Mouse (Mus musculus) megakaryocyte, adult 5-6 weeks (primary cell): ENCODE data around the gene Neurod2. TPM values are rescaled to one million over a fixed set of nuclear protein-coding genes. Genes with fewer than 3 reads are reported as not detected.

ENCODE experiments used
- ATAC-seq: 2 replicates; pipeline ENCODE4 v1.8.0; 2016; ENCODE audit warnings: mild to moderate bottlenecking, inconsistent platforms; ENCODE audit not compliant: poor library complexity, severe bottlenecking
- total RNA-seq, 2 experiments: library from RNA; stranded (forward) in 1 of 2; stranded (reverse) in 1 of 2; fragments of 153-499, 151-499 nt in 1 of 2; fragments of 221-1000, 200-1000 nt in 1 of 2; gene quantifications; 2 replicates each; pipeline versions ENCODE4 v1.2.3 to v1.2.4; 2015 to 2017

Gene Neurod2
- not detected in 2 replicates for total RNA-seq (2015)
- not detected in 2 replicates for total RNA-seq (2017)

- no peak for ATAC-seq
Observed at GRCm38 (mm10) chr11:98329081-98329959, at the start of gene Neurod2. Gene Neurod2 (minus strand): TSS chr11:98329648.

GRCm38 (mm10) chr11:98377787-98378186, 48.3 kb upstream of the Neurod2 start:
- ATAC-seq = no peak

- ATAC-seq = no peak
Observed at GRCm38 (mm10) chr11:98376756-98377155, 47.3 kb upstream of the Neurod2 start.

- no peak for ATAC-seq
Observed at GRCm38 (mm10) chr11:98374266-98374665, 44.8 kb upstream of the Neurod2 start.

DNA sequence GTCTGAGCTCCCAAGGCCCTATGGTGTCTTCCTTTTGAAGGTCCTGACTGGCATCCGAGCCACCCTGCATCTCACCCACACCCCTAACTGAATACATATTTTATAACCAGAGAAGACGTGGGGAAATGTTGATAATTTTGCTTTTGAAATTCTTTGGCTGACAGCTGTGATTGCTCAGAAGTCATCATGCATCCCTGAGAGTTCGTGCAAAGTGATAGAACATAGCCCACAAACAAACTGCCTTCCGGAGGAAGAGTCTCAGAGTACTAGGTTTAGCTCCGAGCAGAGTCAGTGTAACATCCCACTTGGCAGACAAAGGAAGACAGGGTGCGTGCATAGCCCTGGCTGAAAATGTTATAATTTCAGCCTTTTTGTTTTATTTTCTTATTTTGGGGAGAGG, 43.8 kb upstream of the Neurod2 start:
- no peak for ATAC-seq

DNA sequence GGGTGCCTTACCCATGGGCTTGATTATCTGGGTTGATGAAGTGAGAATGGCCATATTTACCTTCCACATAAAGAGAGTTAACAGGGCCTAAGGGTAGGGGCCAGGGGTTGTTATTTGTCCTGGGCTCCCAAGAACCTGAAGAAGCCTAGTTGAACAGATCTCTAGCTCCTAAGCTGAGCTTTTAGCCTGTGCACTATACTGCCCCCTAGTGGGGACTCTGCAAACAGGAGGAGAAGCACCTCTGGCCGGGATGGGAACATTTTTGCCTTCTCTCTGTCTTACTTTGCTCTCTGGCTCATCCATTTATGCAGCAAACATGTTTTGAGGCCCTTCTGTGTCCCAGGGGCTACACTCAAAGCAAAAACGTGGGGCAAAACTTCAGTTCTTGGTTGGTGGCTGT, 43.0 kb upstream of the Neurod2 start:
- peak; percentile 79 for ATAC-seq

DNA sequence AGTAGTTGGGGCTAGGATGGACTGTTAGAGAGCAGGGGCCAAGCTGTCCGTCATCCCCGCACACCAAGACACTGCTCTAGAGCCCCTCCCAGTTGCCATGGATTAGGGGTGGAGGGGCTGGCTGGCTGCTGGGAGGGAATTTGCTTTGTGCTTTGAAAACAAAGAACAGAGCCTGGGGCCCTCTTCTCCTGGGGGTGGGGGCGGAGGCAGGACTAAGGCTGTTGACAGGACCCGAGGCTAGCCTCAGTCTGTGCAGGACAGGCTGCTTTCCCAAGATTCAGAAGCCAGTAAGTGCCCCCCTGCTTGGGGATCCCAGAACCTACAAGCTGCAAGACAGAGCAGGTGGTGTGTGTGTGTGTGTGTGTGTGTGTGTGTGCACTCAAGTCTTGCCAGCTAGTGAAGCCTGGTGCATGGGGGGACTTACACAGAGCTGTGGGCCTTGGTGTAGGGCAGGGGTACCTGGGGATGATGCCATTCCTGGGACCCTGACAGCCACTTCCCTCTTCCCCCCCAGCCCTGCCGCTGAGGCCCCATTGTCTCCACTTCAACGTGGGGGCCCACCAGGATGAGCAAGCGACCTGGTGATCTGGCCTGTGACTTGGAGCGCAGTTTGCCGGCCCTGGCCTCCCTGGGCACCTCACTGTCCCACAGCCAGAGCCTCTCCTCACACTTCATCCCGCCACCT, 42.2 kb upstream of the Neurod2 start:
- ATAC-seq = no peak

DNA sequence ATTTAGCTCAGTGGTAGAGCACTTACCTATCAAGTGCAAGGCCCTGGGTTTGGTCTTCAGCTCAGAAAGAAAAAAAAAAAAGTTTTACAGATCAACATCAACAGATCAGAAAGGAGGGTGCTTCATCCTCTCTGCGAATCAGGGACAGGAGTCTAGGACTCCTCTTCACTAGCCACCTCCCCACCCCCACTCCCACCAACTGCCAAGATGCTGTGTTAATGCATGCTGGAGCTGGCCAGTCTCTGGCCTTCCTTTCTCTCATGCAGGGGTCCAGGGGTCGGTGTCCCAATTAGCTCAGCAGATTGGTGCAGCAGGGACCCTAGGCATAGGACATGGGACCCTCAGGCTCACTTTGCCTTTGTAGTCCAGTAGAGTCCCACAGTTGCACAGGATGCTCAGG, 41.1 kb upstream of the Neurod2 start:
- no peak for ATAC-seq

GRCm38 (mm10) chr11:98369337-98369736, 39.9 kb upstream of the Neurod2 start:
- ATAC-seq = no peak

- ATAC-seq = no peak
Observed at GRCm38 (mm10) chr11:98367863-98368186, 38.4 kb upstream of the Neurod2 start.

GRCm38 (mm10) chr11:98367171-98367862, 37.9 kb upstream of the Neurod2 start:
- no peak for ATAC-seq

GRCm38 (mm10) chr11:98366290-98366689, 36.8 kb upstream of the Neurod2 start:
- ATAC-seq = peak; percentile 94

DNA sequence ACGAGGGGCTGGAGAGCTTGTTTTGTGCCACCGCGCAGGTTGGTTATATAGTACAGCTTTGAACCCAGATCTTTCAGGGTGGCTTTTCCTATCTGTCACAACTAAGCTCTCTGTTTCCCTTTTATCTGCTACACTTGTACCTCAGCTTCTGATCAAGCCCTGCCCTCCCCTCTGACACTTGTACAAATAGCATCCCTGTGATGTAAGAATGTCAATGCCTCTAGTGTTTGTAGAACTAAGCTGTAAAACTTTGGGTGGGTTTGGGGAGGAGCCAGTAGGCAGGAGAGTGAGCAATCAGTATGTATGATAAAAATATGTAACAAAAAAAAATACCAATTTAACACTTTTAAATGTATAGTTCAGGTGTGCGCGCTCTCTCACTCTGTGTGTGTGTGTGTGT, 35.0 kb upstream of the Neurod2 start:
- ATAC-seq = no peak

GRCm38 (mm10) chr11:98363817-98364216, 34.4 kb upstream of the Neurod2 start:
- ATAC-seq = no peak

DNA sequence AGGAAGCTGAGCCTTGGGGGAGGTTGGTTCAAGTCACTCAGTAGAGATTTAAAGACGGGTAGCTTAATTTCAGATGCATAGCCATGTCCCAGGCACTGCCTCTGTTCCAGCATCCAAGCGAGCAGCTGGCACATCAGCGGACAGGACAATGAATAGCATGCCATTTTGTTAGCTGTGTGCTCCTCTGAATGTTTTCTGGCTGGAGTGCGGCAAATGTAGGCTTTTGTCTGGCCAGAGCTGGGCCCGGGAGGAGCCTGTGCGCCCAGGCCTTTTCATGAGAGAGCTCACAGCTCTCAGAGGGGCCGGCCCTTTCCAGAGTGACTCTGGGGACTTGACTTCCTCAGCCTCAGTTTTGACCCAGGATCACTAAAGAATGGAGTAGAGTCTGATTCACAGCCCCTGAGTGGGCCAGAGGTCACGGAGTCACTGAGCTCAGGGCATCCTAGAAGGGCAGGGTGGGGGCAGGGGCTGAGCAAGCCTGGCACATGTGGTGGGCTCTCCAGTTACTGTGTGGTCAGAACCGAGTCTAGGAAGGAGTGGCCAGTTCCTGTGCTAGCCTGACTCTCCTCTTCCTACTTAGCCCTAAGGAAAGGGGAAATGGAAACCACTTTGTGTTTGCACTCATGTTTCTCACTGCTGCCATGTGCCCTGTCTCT, 31.5 kb upstream of the Neurod2 start:
- ATAC-seq = peak; percentile 56

DNA sequence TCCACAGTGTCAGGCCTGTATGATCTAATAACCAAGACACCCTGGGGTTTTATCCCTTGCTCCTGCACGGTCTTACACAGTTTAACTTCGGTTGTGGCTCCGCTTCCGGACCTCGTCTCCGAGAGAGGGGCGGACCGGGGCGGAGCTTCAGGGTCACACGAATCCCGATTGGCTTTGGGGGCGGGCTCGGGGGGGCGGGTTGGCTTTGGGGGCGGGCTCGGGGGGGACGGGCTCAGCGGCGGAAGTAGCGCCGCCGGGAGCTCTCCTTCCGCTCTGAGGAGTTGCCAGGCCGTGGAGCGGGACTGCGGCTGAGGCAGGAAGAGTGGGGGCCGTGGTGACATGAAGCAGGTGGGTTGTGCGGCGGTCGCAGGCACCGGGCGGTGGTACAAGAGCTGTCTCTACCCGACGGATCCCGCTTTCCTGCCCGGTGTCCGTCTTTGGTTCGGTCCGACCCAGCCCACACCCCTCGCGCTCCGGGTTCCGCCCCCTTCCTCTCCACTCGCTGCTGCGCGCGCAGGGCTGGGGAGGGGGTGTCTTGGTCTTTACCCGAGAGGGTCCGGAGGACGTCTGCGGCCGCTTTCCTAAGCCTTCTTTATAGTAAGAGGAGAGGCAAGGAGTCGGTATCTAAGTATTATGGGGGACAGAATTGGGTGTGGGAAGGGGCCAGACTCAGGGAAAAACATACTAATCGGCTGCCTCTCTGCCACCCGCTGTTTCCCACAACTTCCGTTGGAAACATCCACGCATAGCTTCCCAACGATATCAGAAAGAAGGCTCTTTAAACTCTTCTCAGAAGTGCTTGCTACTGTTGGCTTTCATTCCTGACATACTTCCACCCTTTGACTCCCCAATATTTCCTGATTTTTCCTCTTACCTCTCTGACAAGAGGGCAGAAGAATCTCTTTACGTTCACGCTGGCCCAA, 29.0 kb upstream of the Neurod2 start, which contains the start of gene Stard3:
TSS of gene Stard3 (plus strand) at position 208 of the 923 bp plus-strand sequence.
- ATAC-seq = peak; percentile 76

- ATAC-seq = no peak
Observed at GRCm38 (mm10) chr11:98357396-98358160, 28.1 kb upstream of the Neurod2 start.

- ATAC-seq = no peak
Observed at GRCm38 (mm10) chr11:98356625-98357394, 27.4 kb upstream of the Neurod2 start.
